Mouse (Mus musculus): ENCODE data around the gene Rassf7. TPM values are rescaled to one million over a fixed set of nuclear protein-coding genes. Genes with fewer than 3 reads are reported as not detected.
A peak's percentile ranks its signal among the peaks of the same experiment; 100 is the strongest.

The Rassf7 gene
- total and polyA plus RNA-seq, 2 experiments from 2014 or later, result 23.3 to 24.5 TPM

- peaks cover 17% of the 10 kb centered on the region for H3K4me1 ChIP-seq (ENCODE audit: insufficient read depth, low read length)
- no peak for ATAC-seq
- 86% methylated on average over 11 of the region's 11 CpGs for WGBS
- H3K36me3 ChIP-seq (ENCODE audit: insufficient read depth, low read length), result no peaks in the 10 kb centered on the region
- no peaks in the 10 kb centered on the region for H3K27me3 ChIP-seq (ENCODE audit: insufficient read depth, low read length)
- peak overlapping the region; percentile 63; the same call in 1 of the 2 replicates for H3K9ac ChIP-seq (replicated peaks; ENCODE audit: low read length)
- no peak for TF ChIP-seq CTCF (IDR thresholded peaks at IDR 0.05; ENCODE audit: low read depth)
- no peaks in the 10 kb centered on the region for H3K9me3 ChIP-seq (ENCODE audit: low read length)
- H3K4me3 ChIP-seq (ENCODE audit: low read length), result no peak overlapping the region
- no peak for DNase-seq (ENCODE audit: low spot score)
- H3K27ac ChIP-seq, result no peak overlapping the region
- H3K4me2 ChIP-seq (ENCODE audit: low read depth, low read length), result no peak overlapping the region
Observed at GRCm38 (mm10) chr7:141216894-141217293, 1.2 kb downstream of the Rassf7 start.

- no peak for TF ChIP-seq CTCF (IDR thresholded peaks at IDR 0.05; ENCODE audit: low read depth)
- peaks cover 23% of the 10 kb centered on the region for H3K4me1 ChIP-seq (ENCODE audit: insufficient read depth, low read length)
- H3K4me3 ChIP-seq (ENCODE audit: low read length), result no peak overlapping the region
- no peaks in the 10 kb centered on the region for H3K36me3 ChIP-seq (ENCODE audit: insufficient read depth, low read length)
- H3K27ac ChIP-seq, result no peak overlapping the region
- H3K9ac ChIP-seq (replicated peaks; ENCODE audit: low read length), result no peak overlapping the region; the same call in 1 of the 2 replicates
- no peaks in the 10 kb centered on the region for H3K9me3 ChIP-seq (ENCODE audit: low read length)
- DNase-seq (ENCODE audit: low spot score), result no peak
- H3K27me3 ChIP-seq (ENCODE audit: insufficient read depth, low read length), result no peaks in the 10 kb centered on the region
- H3K4me2 ChIP-seq (ENCODE audit: low read depth, low read length), result no peak overlapping the region
- 89% methylated on average over 17 of the region's 17 CpGs for WGBS
- ATAC-seq, result no peak
Observed at GRCm38 (mm10) chr7:141217343-141218013, 1.8 kb downstream of the Rassf7 start.

- no peaks in the 10 kb centered on the region for H3K27me3 ChIP-seq (ENCODE audit: insufficient read depth, low read length)
- no peaks in the 10 kb centered on the region for H3K36me3 ChIP-seq (ENCODE audit: insufficient read depth, low read length)
- no peak overlapping the region for H3K4me2 ChIP-seq (ENCODE audit: low read depth, low read length)
- TF ChIP-seq CTCF (IDR thresholded peaks at IDR 0.05; ENCODE audit: low read depth), result no peak
- no peak for ATAC-seq
- WGBS, result 77% methylated on average over 3 of the region's 3 CpGs
- no peak overlapping the region; the same call in 1 of the 2 replicates for H3K9ac ChIP-seq (replicated peaks; ENCODE audit: low read length)
- DNase-seq (ENCODE audit: low spot score), result no peak
- no peak overlapping the region for H3K27ac ChIP-seq
- H3K4me1 ChIP-seq (ENCODE audit: insufficient read depth, low read length), result peaks cover 28% of the 10 kb centered on the region
- no peak overlapping the region for H3K4me3 ChIP-seq (ENCODE audit: low read length)
- H3K9me3 ChIP-seq (ENCODE audit: low read length), result no peaks in the 10 kb centered on the region
Observed at GRCm38 (mm10) chr7:141218141-141218540, 2.5 kb downstream of the Rassf7 start.

GRCm38 (mm10) chr7:141218557-141219133, 3.0 kb downstream of the Rassf7 start:
- DNase-seq (ENCODE audit: low spot score) (no peak), ATAC-seq (no peak)
- no peaks in the 10 kb centered on the region for H3K36me3 ChIP-seq (ENCODE audit: insufficient read depth, low read length)
- H3K9ac ChIP-seq (replicated peaks; ENCODE audit: low read length), result no peak overlapping the region
- H3K4me3 ChIP-seq (ENCODE audit: low read length), result no peak overlapping the region
- no peak for TF ChIP-seq CTCF (IDR thresholded peaks at IDR 0.05; ENCODE audit: low read depth)
- 91% methylated on average over 5 of the region's 5 CpGs for WGBS
- H3K4me1 ChIP-seq (ENCODE audit: insufficient read depth, low read length), result peaks cover 28% of the 10 kb centered on the region
- H3K4me2 ChIP-seq (ENCODE audit: low read depth, low read length), result no peak overlapping the region
- H3K27me3 ChIP-seq (ENCODE audit: insufficient read depth, low read length), result no peaks in the 10 kb centered on the region
- no peak overlapping the region for H3K27ac ChIP-seq
- H3K9me3 ChIP-seq (ENCODE audit: low read length), result no peaks in the 10 kb centered on the region

GRCm38 (mm10) chr7:141219558-141220099, 4.0 kb downstream of the Rassf7 start:
- TF ChIP-seq CTCF (IDR thresholded peaks at IDR 0.05; ENCODE audit: low read depth), result no peak
- no peaks in the 10 kb centered on the region for H3K36me3 ChIP-seq (ENCODE audit: insufficient read depth, low read length)
- H3K27me3 ChIP-seq (ENCODE audit: insufficient read depth, low read length), result no peaks in the 10 kb centered on the region
- no peak for DNase-seq (ENCODE audit: low spot score)
- no peak overlapping the region for H3K4me3 ChIP-seq (ENCODE audit: low read length)
- H3K4me1 ChIP-seq (ENCODE audit: insufficient read depth, low read length), result peaks cover 28% of the 10 kb centered on the region
- H3K9ac ChIP-seq (replicated peaks; ENCODE audit: low read length), result no peak overlapping the region
- 100% methylated on average over 1 of the region's 1 CpGs for WGBS
- no peak overlapping the region for H3K27ac ChIP-seq
- H3K4me2 ChIP-seq (ENCODE audit: low read depth, low read length), result no peak overlapping the region
- no peaks in the 10 kb centered on the region for H3K9me3 ChIP-seq (ENCODE audit: low read length)
- no peak for ATAC-seq

- Histone ChIP-seq H3K9me3 (ENCODE audit: low read length) (no peaks in the 10 kb centered on the region), H3K27ac (no peak overlapping the region), H3K4me2 (ENCODE audit: low read depth, low read length) (no peak overlapping the region; the same call in 1 of the 2 replicates), H3K4me1 (ENCODE audit: insufficient read depth, low read length) (peaks cover 23% of the 10 kb centered on the region), H3K36me3 (ENCODE audit: insufficient read depth, low read length) (no peaks in the 10 kb centered on the region), H3K27me3 (ENCODE audit: insufficient read depth, low read length) (no peaks in the 10 kb centered on the region), H3K9ac (replicated peaks; ENCODE audit: low read length) (no peak overlapping the region), H3K4me3 (ENCODE audit: low read length) (no peak overlapping the region)
- WGBS, result 79% methylated on average over 1 of the region's 1 CpGs
- no peak for TF ChIP-seq CTCF (IDR thresholded peaks at IDR 0.05; ENCODE audit: low read depth)
- DNase-seq (ENCODE audit: low spot score), result no peak
- no peak for ATAC-seq
Observed at GRCm38 (mm10) chr7:141220377-141220776, 4.7 kb downstream of the Rassf7 start.
